21 mouse cellular contexts compared by ENCODE assay signal in the genomic region with DNA sequence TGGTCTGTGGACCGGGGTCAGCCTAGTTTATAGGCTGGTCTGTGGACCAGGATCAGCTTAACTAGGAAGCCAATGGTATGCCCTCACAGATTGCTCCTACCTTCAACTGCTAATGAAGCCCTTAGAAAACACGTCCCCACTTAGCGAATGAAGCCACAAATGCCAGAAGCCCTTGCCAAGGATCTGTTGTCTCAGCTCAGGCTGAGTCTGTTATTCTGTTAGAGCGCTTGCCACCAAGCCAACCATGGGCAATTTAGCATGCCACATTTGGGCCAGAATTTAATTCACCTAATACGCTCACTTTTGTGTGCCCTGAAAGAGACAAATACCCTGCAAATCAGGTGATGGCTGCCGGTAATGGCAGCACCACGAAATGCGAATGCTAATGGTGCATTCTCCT. TPM values are rescaled to one million over a fixed set of nuclear protein-coding genes. Genes with fewer than 3 reads are reported as not detected.
A peak's percentile ranks its signal among the peaks of the same experiment; 100 is the strongest.
DNase-seq lines count a peak whose midpoint lies in the region; ATAC-seq lines count a peak whose summit lies in the region.
"Had no signal": no experiment of that assay in that cellular context is flagged by ENCODE, and none has a peak within 500 bp of the region (broad histone marks: within the 10 kb centered on the region; RNA-seq: fewer than 3 reads in every experiment).

No protein-coding gene starts in this region.

- H3K27me3 ChIP-seq in forebrain, embryonic 15.5 days = no peaks in the 10 kb centered on the region
- H3K27me3 ChIP-seq in forebrain, embryonic 12.5 days = no peaks in the 10 kb centered on the region
- H3K27me3 ChIP-seq in forebrain, embryonic 16.5 days (replicated peaks; ENCODE audit: control insufficient read depth, insufficient read depth, low read length) = no peaks in the 10 kb centered on the region
- H3K27me3 ChIP-seq: embryonic facial prominence, embryonic 12.5 days; heart, embryonic 15.5 days; hindbrain, embryonic 15.5 days had no signal

- H3K9ac ChIP-seq in forebrain, embryonic 15.5 days (replicated peaks) = no peak overlapping the region
- H3K9ac ChIP-seq in forebrain, embryonic 12.5 days = no peak overlapping the region
- H3K9ac ChIP-seq in forebrain, embryonic 16.5 days (replicated peaks; ENCODE audit: low read depth, low read length) = no peak overlapping the region
- H3K9ac ChIP-seq: embryonic facial prominence, embryonic 12.5 days; heart, embryonic 15.5 days; hindbrain, embryonic 15.5 days had no signal

- H3K4me1 ChIP-seq in forebrain, embryonic 15.5 days = peaks cover 25% of the 10 kb centered on the region
- peaks cover 35% of the 10 kb centered on the region for H3K4me1 ChIP-seq in forebrain, embryonic 12.5 days
- peaks cover 13% of the 10 kb centered on the region for H3K4me1 ChIP-seq in forebrain, embryonic 16.5 days (replicated peaks; ENCODE audit: control insufficient read depth, insufficient read depth, low read length)

- no peak overlapping the region for H3K4me3 ChIP-seq in forebrain, embryonic 15.5 days
- H3K4me3 ChIP-seq in forebrain, embryonic 12.5 days (replicated peaks) = no peak overlapping the region
- no peak overlapping the region for H3K4me3 ChIP-seq in forebrain, embryonic 16.5 days (replicated peaks; ENCODE audit: low read length)
- H3K4me3 ChIP-seq: embryonic facial prominence, embryonic 12.5 days; heart, embryonic 10.5 days; heart, embryonic 15.5 days; hindbrain, embryonic 15.5 days had no signal

- intact Hi-C loops in gastrocnemius, postnatal 14 days (cut with DNase I; ENCODE audit: low total_unique reads) = no loop called here

- peak overlapping the region; percentile 37; the same call in 1 of the 2 replicates for H3K27ac ChIP-seq in forebrain, embryonic 15.5 days (replicated peaks)
- no peak overlapping the region for H3K27ac ChIP-seq in forebrain, embryonic 12.5 days
- no peak overlapping the region; the same call in 1 of the 2 replicates for H3K27ac ChIP-seq in forebrain, embryonic 16.5 days (ENCODE audit: low read length)
- H3K27ac ChIP-seq: embryonic facial prominence, embryonic 12.5 days; heart, embryonic 10.5 days; heart, embryonic 15.5 days; hindbrain, embryonic 15.5 days had no signal

- DNase-seq in cerebellum, postnatal 10 days = peak; percentile 53 to 55
- DNase-seq in cerebellum, adult 9-10 months = no peak
- peak; percentile 21 to 38 for DNase-seq in layer of hippocampus, postnatal 10 days (ENCODE audit: low spot score in 2 of 2)
- DNase-seq in layer of hippocampus, adult 9-10 months (ENCODE audit: low spot score) = no peak
- DNase-seq in gastrocnemius, postnatal 14 days = no peak
- DNase-seq: adrenal gland, postnatal 10 days; B cell, adult 2 months; cerebellum, adult 11-12 months; cerebellum, postnatal 25 days; heart, adult 18-20 months; heart, postnatal 14 days; kidney, adult 11 months had no signal

- 48% methylated on average over 8 of the region's 8 CpGs for WGBS in forebrain, embryonic 15.5 days
- 75% methylated on average over 8 of the region's 8 CpGs for WGBS in forebrain, embryonic 12.5 days
- 44% methylated on average over 8 of the region's 8 CpGs for WGBS in forebrain, embryonic 16.5 days

- H3K9me3 ChIP-seq in forebrain, embryonic 15.5 days = no peaks in the 10 kb centered on the region
- no peaks in the 10 kb centered on the region for H3K9me3 ChIP-seq in forebrain, embryonic 12.5 days
- H3K9me3 ChIP-seq in forebrain, embryonic 16.5 days (ENCODE audit: control insufficient read depth, low read length) = no peaks in the 10 kb centered on the region
- H3K9me3 ChIP-seq: embryonic facial prominence, embryonic 12.5 days; G1E; heart, embryonic 10.5 days; heart, embryonic 15.5 days; hindbrain, embryonic 15.5 days had no signal

- ATAC-seq in forebrain, embryonic 15.5 days (replicated peaks) = peak; percentile 41
- ATAC-seq in forebrain, embryonic 12.5 days (ENCODE audit: low FRiP score) = no peak
- ATAC-seq in forebrain, embryonic 16.5 days = peak; percentile 68
- ATAC-seq: CD4-positive, CD25-positive, alpha-beta regulatory T cell, adult 4 months had no signal

- no peaks in the 10 kb centered on the region for H3K36me3 ChIP-seq in forebrain, embryonic 15.5 days
- no peaks in the 10 kb centered on the region for H3K36me3 ChIP-seq in forebrain, embryonic 12.5 days (replicated peaks)
- no peaks in the 10 kb centered on the region for H3K36me3 ChIP-seq in forebrain, embryonic 16.5 days (ENCODE audit: control insufficient read depth, insufficient read depth)
- H3K36me3 ChIP-seq: embryonic facial prominence, embryonic 12.5 days; G1E; heart, embryonic 10.5 days; heart, embryonic 15.5 days; hindbrain, embryonic 15.5 days had no signal

- no peak overlapping the region for H3K4me2 ChIP-seq in forebrain, embryonic 15.5 days (replicated peaks)
- no peak overlapping the region for H3K4me2 ChIP-seq in forebrain, embryonic 12.5 days
- H3K4me2 ChIP-seq in forebrain, embryonic 16.5 days (ENCODE audit: low read length) = no peak overlapping the region
- H3K4me2 ChIP-seq: embryonic facial prominence, embryonic 12.5 days; heart, embryonic 15.5 days; hindbrain, embryonic 15.5 days had no signal

RNA-seq across cellular contexts. Expression of a gene that starts 20.4 kb away (rescaled TPM):
- 2.4 and 2.9 TPM in 2 replicates for polyA plus RNA-seq in forebrain, embryonic 15.5 days (2015; fragmentation: Nextera tagmentation; extraction: Ambion mirVana)
- 6.4 and 6.6 TPM in 2 replicates for polyA plus RNA-seq in forebrain, embryonic 12.5 days (2016; fragmentation: Nextera tagmentation; extraction: Ambion mirVana)
- 1 to 10 TPM; 2.5 to 3.8 TPM for total RNA-seq in layer of hippocampus, postnatal 10 days (2021)
- polyA plus RNA-seq in forebrain, embryonic 16.5 days (2015; fragmentation: Nextera tagmentation; extraction: Ambion mirVana) = 1.2 and 1.4 TPM in 2 replicates
- total RNA-seq in gastrocnemius, postnatal 14 days (2021) = 1 to 10 TPM; 1.2 to 1.7 TPM
- polyA plus RNA-seq: CD4-positive, CD25-positive, alpha-beta regulatory T cell, adult 4 months; G1E had no signal

RNA-seq across cellular contexts. Expression of a gene that starts 28.6 kb away (rescaled TPM):
- 0.45 and 0.75 TPM in 2 replicates for polyA plus RNA-seq in forebrain, embryonic 15.5 days (2015; fragmentation: Nextera tagmentation; extraction: Ambion mirVana)
- polyA plus RNA-seq in forebrain, embryonic 12.5 days (2016; fragmentation: Nextera tagmentation; extraction: Ambion mirVana) = 0.56 and 0.72 TPM in 2 replicates
- total RNA-seq in layer of hippocampus, postnatal 10 days (2021) = under 1 TPM; 0.50 to 0.74 TPM
- 0.32 and 0.40 TPM in 2 replicates for polyA plus RNA-seq in forebrain, embryonic 16.5 days (2015; fragmentation: Nextera tagmentation; extraction: Ambion mirVana)
- under 1 TPM; 0.08 to 0.18 TPM for total RNA-seq in gastrocnemius, postnatal 14 days (2021)
- total RNA-seq: heart, adult 18-20 months; heart, postnatal 14 days had no signal
- polyA plus RNA-seq: CD4-positive, CD25-positive, alpha-beta regulatory T cell, adult 4 months; G1E had no signal

Comparison
In these comparisons a context has a peak if more than half of its experiments do, and no peak if none do; other contexts are left out.
1. DNase-seq: peak in cerebellum, postnatal 10 days (2 of 2) and layer of hippocampus, postnatal 10 days (2 of 2); none in cerebellum, adult 9-10 months (single experiment), layer of hippocampus, adult 9-10 months (single experiment) and gastrocnemius, postnatal 14 days (single experiment).